In the genomic region with DNA sequence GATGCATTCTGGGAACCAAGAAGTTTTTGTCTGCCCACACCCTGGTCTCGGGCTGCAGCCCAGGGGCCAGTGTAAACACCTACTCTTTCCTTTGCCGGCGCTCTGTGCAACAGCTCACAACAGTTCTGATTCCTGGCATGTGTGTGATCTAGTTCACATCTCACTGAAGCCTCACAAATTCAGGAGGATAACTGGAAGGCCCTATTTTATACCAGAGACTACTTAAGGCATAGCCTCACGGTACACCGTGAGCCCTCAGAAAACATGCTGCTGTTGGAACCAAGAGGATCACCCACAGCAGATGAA, we compare ENCODE assay signal across 8 mouse cellular contexts. TPM values are rescaled to one million over a fixed set of nuclear protein-coding genes. Genes with fewer than 3 reads are reported as not detected.
DNase-seq lines count a peak whose midpoint lies in the region; ATAC-seq and TF ChIP-seq lines count a peak whose summit lies in the region.
"Had no signal": no experiment of that assay in that cellular context is flagged by ENCODE, and none has a peak within 500 bp of the region (broad histone marks: within the 10 kb centered on the region; RNA-seq: fewer than 3 reads in every experiment).

No protein-coding gene starts in this region.

- intact Hi-C loops in left cerebral cortex, postnatal 4 days (cut with DNase I): no loop called here

- H3K4me1 ChIP-seq in forebrain, embryonic 10.5 days: peaks cover 31% of the 10 kb centered on the region
- H3K4me1 ChIP-seq in hindbrain, embryonic 16.5 days (ENCODE audit: control insufficient read depth, insufficient read depth, low read depth, low read length): peaks cover 17% of the 10 kb centered on the region
- peaks cover 22% of the 10 kb centered on the region for H3K4me1 ChIP-seq in neural tube, embryonic 12.5 days

- no peak overlapping the region for H3K9ac ChIP-seq in hindbrain, embryonic 16.5 days (ENCODE audit: low read depth, low read length)
- H3K9ac ChIP-seq in neural tube, embryonic 12.5 days: no peak overlapping the region

- no peak for ATAC-seq in hindbrain, embryonic 16.5 days
- no peak for ATAC-seq in neural tube, embryonic 12.5 days (ENCODE audit: low FRiP score, low read depth)

- 52% methylated on average over 5 of the region's 5 CpGs for WGBS in forebrain, embryonic 10.5 days
- 35% methylated on average over 5 of the region's 5 CpGs for WGBS in hindbrain, embryonic 16.5 days
- 47% methylated on average over 5 of the region's 5 CpGs for WGBS in neural tube, embryonic 12.5 days

- no peaks in the 10 kb centered on the region for H3K9me3 ChIP-seq in forebrain, embryonic 10.5 days
- no peaks in the 10 kb centered on the region for H3K9me3 ChIP-seq in hindbrain, embryonic 16.5 days (ENCODE audit: control insufficient read depth, low read length)
- no peaks in the 10 kb centered on the region for H3K9me3 ChIP-seq in neural tube, embryonic 12.5 days
- H3K9me3 ChIP-seq: megakaryocyte, embryonic 14.5 days had no signal

- no peak for TF ChIP-seq CTCF in layer of hippocampus, adult 2 months (conservative IDR thresholded peaks at IDR 0.05)

- H3K4me3 ChIP-seq in layer of hippocampus, adult 2 months: no peak overlapping the region
- H3K4me3 ChIP-seq in forebrain, embryonic 10.5 days: peak overlapping the region; percentile 13; the same call in 1 of the 2 replicates
- H3K4me3 ChIP-seq in hindbrain, embryonic 16.5 days (ENCODE audit: low read length): no peak overlapping the region
- no peak overlapping the region for H3K4me3 ChIP-seq in neural tube, embryonic 12.5 days
- H3K4me3 ChIP-seq: megakaryocyte, embryonic 14.5 days had no signal

- DNase-seq in layer of hippocampus, adult 2 months (ENCODE audit: low spot score in 2 of 2): no peak
- no peak for DNase-seq in layer of hippocampus, adult 11-12 months (ENCODE audit: low spot score)
- DNase-seq in forebrain, embryonic 10.5 days (ENCODE audit: extremely low spot score, low spot score): no peak
- no peak for DNase-seq in spleen, postnatal 10 days (ENCODE audit: low spot score in 2 of 2)
- DNase-seq in left cerebral cortex, postnatal 4 days: no peak

- H3K36me3 ChIP-seq in forebrain, embryonic 10.5 days (replicated peaks): no peaks in the 10 kb centered on the region
- H3K36me3 ChIP-seq in hindbrain, embryonic 16.5 days (ENCODE audit: control insufficient read depth, insufficient read depth, low read length): no peaks in the 10 kb centered on the region
- no peaks in the 10 kb centered on the region for H3K36me3 ChIP-seq in neural tube, embryonic 12.5 days

- peak overlapping the region; percentile 76 for H3K27ac ChIP-seq in layer of hippocampus, adult 2 months
- peak overlapping the region; percentile 75 for H3K27ac ChIP-seq in forebrain, embryonic 10.5 days
- peak overlapping the region; percentile 77 for H3K27ac ChIP-seq in hindbrain, embryonic 16.5 days (ENCODE audit: low read depth, low read length)
- H3K27ac ChIP-seq in neural tube, embryonic 12.5 days: no peak overlapping the region

- peaks cover 67% of the 10 kb centered on the region for H3K27me3 ChIP-seq in forebrain, embryonic 10.5 days (ENCODE audit: poor library complexity, severe bottlenecking)
- no peaks in the 10 kb centered on the region for H3K27me3 ChIP-seq in hindbrain, embryonic 16.5 days (replicated peaks; ENCODE audit: control insufficient read depth, insufficient read depth, low read length)
- H3K27me3 ChIP-seq in neural tube, embryonic 12.5 days (replicated peaks): no peaks in the 10 kb centered on the region

- no peak overlapping the region for H3K4me2 ChIP-seq in hindbrain, embryonic 16.5 days (ENCODE audit: low read length)
- peak overlapping the region; percentile 30 for H3K4me2 ChIP-seq in neural tube, embryonic 12.5 days (replicated peaks)

RNA-seq across cellular contexts. Expression of gene P2rx7, which starts 10.5 kb away (rescaled TPM):
- 1 to 10 TPM; 8.4 to 9.8 TPM for total RNA-seq in layer of hippocampus, adult 2 months (2021)
- polyA plus RNA-seq in forebrain, embryonic 10.5 days (2016; fragmentation: Nextera tagmentation; extraction: Ambion mirVana): 0.31 and 0.60 TPM in 2 replicates
- 4.8 and 6.1 TPM in 2 replicates for polyA plus RNA-seq in hindbrain, embryonic 16.5 days (2015; fragmentation: Nextera tagmentation; extraction: Ambion mirVana)
- 2.8 and 3.2 TPM in 2 replicates for polyA plus RNA-seq in neural tube, embryonic 12.5 days (2016; fragmentation: Nextera tagmentation; extraction: Ambion mirVana)
- 1 to 10 TPM; 4.1 to 5.0 TPM for total RNA-seq in left cerebral cortex, postnatal 4 days (2021)

RNA-seq across cellular contexts. Expression of gene Ift81, which starts 39.9 kb away (rescaled TPM):
- 10 to 100 TPM; 36.0 to 38.4 TPM for total RNA-seq in layer of hippocampus, adult 2 months (2021)
- 45.8 and 51.8 TPM in 2 replicates for polyA plus RNA-seq in forebrain, embryonic 10.5 days (2016; fragmentation: Nextera tagmentation; extraction: Ambion mirVana)
- 54.5 and 58.0 TPM in 2 replicates for polyA plus RNA-seq in hindbrain, embryonic 16.5 days (2015; fragmentation: Nextera tagmentation; extraction: Ambion mirVana)
- polyA plus RNA-seq in neural tube, embryonic 12.5 days (2016; fragmentation: Nextera tagmentation; extraction: Ambion mirVana): 47.4 and 51.5 TPM in 2 replicates
- 10 to 100 TPM; 38.3 to 49.6 TPM for total RNA-seq in left cerebral cortex, postnatal 4 days (2021)

RNA-seq across cellular contexts. Expression of gene P2rx4, which starts 53.1 kb away (rescaled TPM):
- 10 to 100 TPM; 11.4 to 15.0 TPM for total RNA-seq in layer of hippocampus, adult 2 months (2021)
- 4.4 and 5.2 TPM in 2 replicates for polyA plus RNA-seq in forebrain, embryonic 10.5 days (2016; fragmentation: Nextera tagmentation; extraction: Ambion mirVana)
- 16.7 and 20.8 TPM in 2 replicates for polyA plus RNA-seq in hindbrain, embryonic 16.5 days (2015; fragmentation: Nextera tagmentation; extraction: Ambion mirVana)
- polyA plus RNA-seq in neural tube, embryonic 12.5 days (2016; fragmentation: Nextera tagmentation; extraction: Ambion mirVana): 13.0 and 15.2 TPM in 2 replicates
- total RNA-seq in left cerebral cortex, postnatal 4 days (2021): 1 to 10 TPM; 6.8 to 8.6 TPM
